Mouse (Mus musculus) heart, embryonic 10.5 days (tissue): ENCODE results near the gene Iqgap1. TPM values are rescaled to one million over a fixed set of nuclear protein-coding genes. Genes with fewer than 3 reads are reported as not detected.

ENCODE experiments used
- DNase-seq: peaks from one replicate; pipeline ENCODE4 v3.0.0-alpha.2; 2017; ENCODE audit warnings: low spot score
- H3K27ac ChIP-seq: fragments of 300-500 bp; sonication (generic); 2 replicates; pipeline ENCODE4 v1.5.1; 2016; ENCODE audit warnings: mild to moderate bottlenecking
- H3K27me3 ChIP-seq: fragments of 300-500 bp; sonication (generic); 2 replicates; pipeline ENCODE4 v1.6.1; 2016; ENCODE audit warnings: mild to moderate bottlenecking; ENCODE audit not compliant: poor library complexity, insufficient read depth, severe bottlenecking
- H3K36me3 ChIP-seq: fragments of 300-500 bp; sonication (generic); 2 replicates; pipeline ENCODE4 v1.6.1; 2016; ENCODE audit warnings: mild to moderate bottlenecking, moderate library complexity
- H3K4me1 ChIP-seq: fragments of 300-500 bp; sonication (generic); 2 replicates; pipeline ENCODE4 v1.6.1; 2016; ENCODE audit warnings: mild to moderate bottlenecking
- H3K4me3 ChIP-seq: fragments of 300-500 bp; sonication (generic); 2 replicates; pipeline ENCODE4 v1.5.1; 2016; ENCODE audit warnings: mild to moderate bottlenecking, moderate library complexity
- H3K9me3 ChIP-seq: fragments of 300-500 bp; sonication (generic); 2 replicates; pipeline ENCODE4 v1.6.1; 2016; ENCODE audit warnings: mild to moderate bottlenecking, moderate library complexity
- WGBS: fragments of 180-500 bp; shearing (Covaris S2); methylation state at CpG from one replicate; pipeline ENCODE4 v1.1.7; 2016; 5-methylcytosine and 5-hydroxymethylcytosine counted together
- polyA plus RNA-seq: library from polyadenylated mRNA; unstranded; fragments of >200 nt; fragmentation: Nextera tagmentation; extraction: Ambion mirVana; gene quantifications from 2 replicates; pipeline ENCODE4 v1.2.1, GENCODE M21; 2016

The Iqgap1 gene
- polyA plus RNA-seq, 1 experiment from 2014 or later = 39.5 TPM

DNA sequence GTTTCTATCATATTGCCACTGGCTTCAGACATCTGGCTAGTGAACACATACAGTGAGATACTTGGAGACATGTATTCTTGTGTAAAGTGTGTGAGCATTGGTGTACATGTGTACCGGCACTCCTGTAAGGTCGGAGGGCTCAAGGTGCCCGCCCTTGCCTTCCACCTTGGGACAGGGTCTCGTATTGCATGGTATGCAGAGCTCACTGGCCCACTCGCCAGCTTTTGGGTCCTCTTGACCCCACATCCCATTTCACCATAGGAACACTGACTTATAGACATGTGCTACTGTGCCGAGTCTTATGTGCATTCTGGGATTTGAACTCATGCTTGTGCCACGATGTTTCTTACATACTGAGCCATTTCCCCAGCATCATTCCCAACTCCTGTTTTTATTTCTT is 115.4 kb downstream of the Iqgap1 start:
- H3K36me3 ChIP-seq = peaks cover 35% of the 10 kb centered on the region
- WGBS = 90% methylated on average over 7 of the region's 7 CpGs
- DNase-seq = no peak

GRCm38 (mm10) chr7:80704066-80704465 is 121.7 kb downstream of the Iqgap1 start:
- Histone ChIP-seq H3K36me3 (no peaks in the 10 kb centered on the region), H3K27me3 (no peaks in the 10 kb centered on the region), H3K9me3 (no peaks in the 10 kb centered on the region), H3K27ac (no peak overlapping the region), H3K4me3 (no peak overlapping the region), H3K4me1 (peaks cover 6% of the 10 kb centered on the region; the same call in 1 of the 2 replicates)
- no peak for DNase-seq
- WGBS = 81% methylated on average over 4 of the region's 4 CpGs

More for the DNA sequence above, 115.4 kb downstream of the Iqgap1 start:
- no peaks in the 10 kb centered on the region for H3K4me1 ChIP-seq
- no peak overlapping the region for H3K27ac ChIP-seq
- no peaks in the 10 kb centered on the region for H3K27me3 ChIP-seq
- H3K9me3 ChIP-seq = no peaks in the 10 kb centered on the region
- H3K4me3 ChIP-seq = no peak overlapping the region

GRCm38 (mm10) chr7:80702510-80702909 is 123.3 kb downstream of the Iqgap1 start:
- Histone ChIP-seq H3K9me3 (no peaks in the 10 kb centered on the region), H3K27me3 (no peaks in the 10 kb centered on the region), H3K4me3 (no peak overlapping the region), H3K4me1 (peaks cover 6% of the 10 kb centered on the region; the same call in 1 of the 2 replicates), H3K36me3 (no peaks in the 10 kb centered on the region), H3K27ac (no peak overlapping the region)
- WGBS = 62% methylated on average over 6 of the region's 6 CpGs
- DNase-seq = no peak

- Histone ChIP-seq H3K27me3 (no peaks in the 10 kb centered on the region), H3K9me3 (no peaks in the 10 kb centered on the region), H3K4me3 (no peak overlapping the region), H3K36me3 (no peaks in the 10 kb centered on the region), H3K4me1 (peaks cover 6% of the 10 kb centered on the region; the same call in 1 of the 2 replicates), H3K27ac (0 out of 2 replicates have a peak overlapping the region, but pooled peaks have one; percentile 2)
- DNase-seq = no peak
- 57% methylated on average over 8 of the region's 8 CpGs for WGBS
These were observed 126.1 kb downstream of the Iqgap1 start for GRCm38 (mm10) chr7:80699709-80700108.

- Histone ChIP-seq H3K27ac (no peak overlapping the region), H3K36me3 (no peaks in the 10 kb centered on the region), H3K4me3 (no peak overlapping the region), H3K4me1 (peaks cover 6% of the 10 kb centered on the region; the same call in 1 of the 2 replicates), H3K27me3 (no peaks in the 10 kb centered on the region), H3K9me3 (no peaks in the 10 kb centered on the region)
- 80% methylated on average over 2 of the region's 3 CpGs for WGBS
- DNase-seq = no peak
These were observed 126.8 kb downstream of the Iqgap1 start for GRCm38 (mm10) chr7:80698940-80699339.

DNA sequence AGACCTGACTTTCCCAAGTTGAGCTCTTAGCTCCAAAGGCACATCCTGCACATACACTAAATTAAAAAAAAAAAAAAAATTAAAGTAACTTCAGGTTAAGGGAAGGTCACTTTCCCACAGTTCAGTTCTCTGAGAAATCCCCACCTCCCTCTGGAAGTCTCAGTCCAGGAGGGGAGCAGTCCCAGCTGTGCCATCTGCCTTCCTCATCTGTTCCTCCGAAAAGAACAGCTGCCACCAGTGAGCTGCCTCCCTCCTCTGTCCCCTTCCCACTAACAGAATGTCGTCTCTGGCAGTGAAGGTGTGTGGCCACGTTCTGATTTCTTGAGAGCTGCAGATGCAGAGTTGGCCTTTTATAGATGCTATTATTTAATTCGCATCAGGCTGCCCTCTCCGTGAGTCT is 127.9 kb downstream of the Iqgap1 start:
- Histone ChIP-seq H3K4me1 (peaks cover 6% of the 10 kb centered on the region; the same call in 1 of the 2 replicates), H3K36me3 (no peaks in the 10 kb centered on the region), H3K27ac (no peak overlapping the region), H3K9me3 (no peaks in the 10 kb centered on the region), H3K4me3 (no peak overlapping the region), H3K27me3 (no peaks in the 10 kb centered on the region)
- peak; percentile 63 for DNase-seq
- 77% methylated on average over 5 of the region's 5 CpGs for WGBS

GRCm38 (mm10) chr7:80696903-80697302 is 128.9 kb downstream of the Iqgap1 start:
- H3K27ac ChIP-seq = no peak overlapping the region

GRCm38 (mm10) chr7:80696334-80696733 is 129.4 kb downstream of the Iqgap1 start:
- Histone ChIP-seq H3K9me3 (no peaks in the 10 kb centered on the region), H3K36me3 (no peaks in the 10 kb centered on the region), H3K27me3 (no peaks in the 10 kb centered on the region), H3K27ac (no peak overlapping the region), H3K4me3 (no peak overlapping the region), H3K4me1 (peaks cover 6% of the 10 kb centered on the region; the same call in 1 of the 2 replicates)
- WGBS = 55% methylated on average over 1 of the region's 1 CpGs
- DNase-seq = no peak

More at GRCm38 (mm10) chr7:80696903-80697302, 128.9 kb downstream of the Iqgap1 start:
- Histone ChIP-seq H3K27me3 (no peaks in the 10 kb centered on the region), H3K36me3 (no peaks in the 10 kb centered on the region), H3K4me1 (peaks cover 6% of the 10 kb centered on the region; the same call in 1 of the 2 replicates), H3K4me3 (no peak overlapping the region), H3K9me3 (no peaks in the 10 kb centered on the region)
- DNase-seq = peak; percentile 71
- 31% methylated on average over 4 of the region's 4 CpGs for WGBS

- no peaks in the 10 kb centered on the region for H3K27me3 ChIP-seq
- 89% methylated on average over 9 of the region's 9 CpGs for WGBS
- DNase-seq = no peak
- H3K4me3 ChIP-seq = no peak overlapping the region
- H3K36me3 ChIP-seq = no peaks in the 10 kb centered on the region
- H3K27ac ChIP-seq = no peak overlapping the region
- H3K4me1 ChIP-seq = peaks cover 10% of the 10 kb centered on the region; the same call in 1 of the 2 replicates
- H3K9me3 ChIP-seq = no peaks in the 10 kb centered on the region
These were observed 133.3 kb downstream of the Iqgap1 start for GRCm38 (mm10) chr7:80692472-80692871.

DNA sequence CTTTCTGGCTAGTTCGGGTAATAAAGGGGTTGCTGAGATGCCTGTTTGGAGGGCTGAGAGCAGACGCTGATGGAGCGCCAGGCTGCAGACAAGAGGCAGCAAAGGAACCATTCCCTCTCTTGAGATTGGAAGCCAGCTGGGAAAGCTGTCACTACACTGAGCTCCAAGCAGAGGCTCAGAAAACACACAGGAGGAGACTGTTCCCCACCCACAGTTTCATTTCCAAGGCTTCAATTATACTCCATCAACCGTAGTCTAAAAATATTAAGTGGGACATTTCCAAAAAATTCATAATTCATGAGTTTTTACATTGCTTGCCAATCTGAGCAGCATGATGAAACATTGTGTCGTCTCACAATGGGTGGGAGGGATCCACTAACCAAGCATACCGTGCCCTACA is 134.6 kb downstream of the Iqgap1 start:
- Histone ChIP-seq H3K4me1 (peaks cover 16% of the 10 kb centered on the region), H3K36me3 (no peaks in the 10 kb centered on the region), H3K27ac (no peak overlapping the region), H3K4me3 (no peak overlapping the region), H3K9me3 (no peaks in the 10 kb centered on the region), H3K27me3 (no peaks in the 10 kb centered on the region)
- 69% methylated on average over 6 of the region's 6 CpGs for WGBS
- no peak for DNase-seq

GRCm38 (mm10) chr7:80689221-80689591 is 136.6 kb downstream of the Iqgap1 start:
- H3K4me3 ChIP-seq = peak overlapping the region; percentile 88
- no peaks in the 10 kb centered on the region for H3K9me3 ChIP-seq
- DNase-seq = no peak
- H3K27me3 ChIP-seq = no peaks in the 10 kb centered on the region
- H3K4me1 ChIP-seq = peaks cover 23% of the 10 kb centered on the region
- H3K36me3 ChIP-seq = no peaks in the 10 kb centered on the region
- peak overlapping the region; percentile 97 for H3K27ac ChIP-seq
- WGBS = 32% methylated on average over 10 of the region's 10 CpGs

GRCm38 (mm10) chr7:80688556-80689220 is 137.1 kb downstream of the Iqgap1 start, which contains the start of gene Crtc3:
Gene Crtc3 (minus strand): TSS chr7:80688877.
- H3K27ac ChIP-seq = peak within 1 kb of the TSS; percentile 97
- WGBS = 2% methylated on average over 80 of the region's 83 CpGs
- DNase-seq = peak; percentile 88
- peaks cover 23% of the 10 kb centered on the region for H3K4me1 ChIP-seq
- no peaks in the 10 kb centered on the region for H3K27me3 ChIP-seq
- peak within 1 kb of the TSS; percentile 88 for H3K4me3 ChIP-seq
- no peaks in the 10 kb centered on the region for H3K9me3 ChIP-seq
- no peaks in the 10 kb centered on the region for H3K36me3 ChIP-seq

- no peaks in the 10 kb centered on the region for H3K27me3 ChIP-seq
- H3K4me1 ChIP-seq = peaks cover 26% of the 10 kb centered on the region
- H3K4me3 ChIP-seq = peak overlapping the region; percentile 88
- peak overlapping the region; percentile 97 for H3K27ac ChIP-seq
- H3K9me3 ChIP-seq = no peaks in the 10 kb centered on the region
- H3K36me3 ChIP-seq = no peaks in the 10 kb centered on the region
- 1% methylated on average over 66 of the region's 69 CpGs for whole genome bisulfite sequencing
- peak; percentile 87 for DNase-seq
These were observed 137.8 kb downstream of the Iqgap1 start for GRCm38 (mm10) chr7:80687721-80688555.
